ENCODE assay signal across 28 mouse cellular contexts in the genomic region with DNA sequence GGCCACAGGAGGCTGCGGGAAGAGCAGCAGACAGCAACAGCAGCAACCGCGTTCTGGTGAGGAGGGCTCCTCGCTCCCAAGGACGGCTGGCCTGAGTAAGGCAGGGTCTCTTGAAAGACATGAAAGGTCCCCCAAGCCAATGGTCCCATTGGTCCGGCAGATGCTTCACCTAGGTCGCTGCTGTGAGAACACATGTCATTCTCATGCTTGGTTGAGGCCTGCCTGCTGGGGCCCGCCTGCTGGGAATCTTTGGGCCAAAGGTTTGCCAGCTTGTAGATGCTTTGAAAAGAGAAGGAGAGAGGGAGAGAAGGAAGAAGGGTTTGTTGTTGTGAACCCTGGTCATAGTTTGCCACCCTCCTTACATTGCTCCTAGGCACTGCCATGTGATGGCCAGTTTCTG. TPM values are rescaled to one million over a fixed set of nuclear protein-coding genes. Genes with fewer than 3 reads are reported as not detected.
A peak's percentile ranks its signal among the peaks of the same experiment; 100 is the strongest.
DNase-seq lines count a peak whose midpoint lies in the region; ATAC-seq and TF ChIP-seq lines count a peak whose summit lies in the region.
"Had no signal": no experiment of that assay in that cellular context is flagged by ENCODE, and none has a peak within 500 bp of the region (broad histone marks: within the 10 kb centered on the region; RNA-seq: fewer than 3 reads in every experiment).

No protein-coding gene starts in this region.

- peak overlapping the region; percentile 74 for H3K27ac ChIP-seq in cerebellum, adult 2 months (ENCODE audit: insufficient read depth, low read length)
- H3K27ac ChIP-seq in liver, embryonic 12.5 days, result peak overlapping the region; percentile 100
- H3K27ac ChIP-seq in liver, postnatal 0 days (ENCODE audit: low read depth), result no peak overlapping the region
- H3K27ac ChIP-seq in liver, embryonic 16.5 days (ENCODE audit: low read length), result peak overlapping the region; percentile 16; the same call in 1 of the 2 replicates
- H3K27ac ChIP-seq in hindbrain, embryonic 10.5 days, result no peak overlapping the region
- H3K27ac ChIP-seq: embryonic facial prominence, embryonic 15.5 days; forebrain, embryonic 12.5 days; hindbrain, embryonic 12.5 days; hindbrain, postnatal 0 days; intestine, embryonic 15.5 days; kidney, postnatal 0 days; limb, embryonic 12.5 days; liver, embryonic 14.5 days; midbrain, embryonic 13.5 days; neural tube, embryonic 13.5 days had no signal

- ATAC-seq in cerebellum, adult (ENCODE audit: insufficient number of reproducible peaks, low FRiP score, low TSS enrichment), result no peak
- no peak for ATAC-seq in liver, embryonic 12.5 days
- ATAC-seq in liver, postnatal 0 days, result no peak
- no peak for ATAC-seq in liver, embryonic 16.5 days (ENCODE audit: low read depth)
- ATAC-seq: forebrain, postnatal 0 days; hindbrain, postnatal 0 days; intestine, embryonic 15.5 days; midbrain, embryonic 13.5 days; Patski had no signal

- TF ChIP-seq POLR2A in cerebellum, adult 2 months (IDR thresholded peaks at IDR 0.05; ENCODE audit: borderline replicate concordance, insufficient read depth, low read length), result no peak

- no peak for TF ChIP-seq CTCF in cerebellum, adult 2 months (IDR thresholded peaks at IDR 0.05; ENCODE audit: borderline replicate concordance, insufficient read depth, low read depth, low read length)
- no peak for TF ChIP-seq CTCF in liver, postnatal 0 days (IDR thresholded peaks at IDR 0.05; ENCODE audit: low read depth)

- no peak overlapping the region for H3K4me3 ChIP-seq in cerebellum, adult 2 months (replicated peaks; ENCODE audit: insufficient read depth, low read depth, low read length)
- no peak overlapping the region for H3K4me3 ChIP-seq in liver, embryonic 12.5 days
- no peak overlapping the region for H3K4me3 ChIP-seq in liver, postnatal 0 days (ENCODE audit: low read depth, low read length)
- no peak overlapping the region for H3K4me3 ChIP-seq in liver, embryonic 16.5 days (ENCODE audit: low read depth, low read length)
- H3K4me3 ChIP-seq in hindbrain, embryonic 10.5 days, result no peak overlapping the region
- H3K4me3 ChIP-seq: embryonic facial prominence, embryonic 15.5 days; forebrain, embryonic 12.5 days; hindbrain, embryonic 12.5 days; intestine, embryonic 15.5 days; limb, embryonic 12.5 days; midbrain, embryonic 13.5 days; neural tube, embryonic 13.5 days had no signal

- H3K27me3 ChIP-seq in cerebellum, adult 2 months (ENCODE audit: control insufficient read depth, insufficient read depth, low read length), result no peaks in the 10 kb centered on the region
- no peaks in the 10 kb centered on the region for H3K27me3 ChIP-seq in liver, embryonic 12.5 days (replicated peaks)
- no peaks in the 10 kb centered on the region for H3K27me3 ChIP-seq in liver, postnatal 0 days (ENCODE audit: insufficient read depth, low read length)
- H3K27me3 ChIP-seq in liver, embryonic 16.5 days (ENCODE audit: control insufficient read depth, insufficient read depth, low read depth, low read length), result no peaks in the 10 kb centered on the region
- H3K27me3 ChIP-seq in hindbrain, embryonic 10.5 days (ENCODE audit: insufficient read depth, poor library complexity, severe bottlenecking), result no peaks in the 10 kb centered on the region
- H3K27me3 ChIP-seq: embryonic facial prominence, embryonic 15.5 days; forebrain, embryonic 12.5 days; hindbrain, embryonic 12.5 days; intestine, embryonic 15.5 days; limb, embryonic 12.5 days; midbrain, embryonic 13.5 days; neural tube, embryonic 13.5 days had no signal

- DNase-seq in cerebellum, adult 2 months, result peak; percentile 64 to 66
- no peak for DNase-seq in liver, postnatal 0 days
- DNase-seq in cerebellum, postnatal 14 days, result peak; percentile 70 to 71
- no peak for DNase-seq in hindbrain, embryonic 10.5 days (ENCODE audit: low spot score)
- DNase-seq in heart, adult 18-20 months, result no peak
- DNase-seq: adrenal gland, postnatal 10 days; forebrain, postnatal 0 days; gastrocnemius, postnatal 10 days; heart, postnatal 14 days; kidney, adult 2 months; lung, postnatal 36 days had no signal

- H3K4me2 ChIP-seq in liver, embryonic 12.5 days, result no peak overlapping the region
- H3K4me2 ChIP-seq in liver, postnatal 0 days (ENCODE audit: low read depth, low read length), result no peak overlapping the region
- H3K4me2 ChIP-seq in liver, embryonic 16.5 days (ENCODE audit: low read depth, low read length), result no peak overlapping the region
- H3K4me2 ChIP-seq: embryonic facial prominence, embryonic 15.5 days; forebrain, embryonic 12.5 days; hindbrain, embryonic 12.5 days; intestine, embryonic 15.5 days; limb, embryonic 12.5 days; midbrain, embryonic 13.5 days; neural tube, embryonic 13.5 days had no signal

- 17% methylated on average over 8 of the region's 8 CpGs for WGBS in cerebellum, adult 2 months
- WGBS in liver, embryonic 12.5 days (ENCODE audit: insufficient replicate concordance), result 82% methylated on average over 8 of the region's 8 CpGs
- 89% methylated on average over 8 of the region's 8 CpGs for WGBS in liver, postnatal 0 days (ENCODE audit: insufficient replicate concordance)
- WGBS in liver, embryonic 16.5 days (ENCODE audit: insufficient replicate concordance), result 88% methylated on average over 8 of the region's 8 CpGs
- WGBS in hindbrain, embryonic 10.5 days, result 78% methylated on average over 8 of the region's 8 CpGs

- TF ChIP-seq EP300 in liver, postnatal 0 days (IDR thresholded peaks at IDR 0.05; ENCODE audit: low read depth), result no peak

- peaks cover 53% of the 10 kb centered on the region for H3K36me3 ChIP-seq in liver, embryonic 12.5 days
- H3K36me3 ChIP-seq in liver, postnatal 0 days (replicated peaks; ENCODE audit: insufficient read depth, low read length), result no peaks in the 10 kb centered on the region
- 0 out of 2 replicates have a peak, but pooled peaks cover 3% of the 10 kb centered on the region for H3K36me3 ChIP-seq in liver, embryonic 16.5 days (ENCODE audit: control insufficient read depth, insufficient read depth)
- peaks cover 26% of the 10 kb centered on the region; the same call in 1 of the 2 replicates for H3K36me3 ChIP-seq in hindbrain, embryonic 10.5 days
- H3K36me3 ChIP-seq: embryonic facial prominence, embryonic 15.5 days; intestine, embryonic 15.5 days; limb, embryonic 12.5 days had no signal

- H3K9ac ChIP-seq in liver, embryonic 12.5 days, result 0 out of 2 replicates have a peak overlapping the region, but pooled peaks have one; percentile 2
- no peak overlapping the region for H3K9ac ChIP-seq in liver, postnatal 0 days (replicated peaks)
- no peak overlapping the region for H3K9ac ChIP-seq in liver, embryonic 16.5 days (ENCODE audit: low read depth, low read length)
- H3K9ac ChIP-seq: embryonic facial prominence, embryonic 15.5 days; forebrain, embryonic 12.5 days; forebrain, postnatal 0 days; hindbrain, embryonic 12.5 days; intestine, embryonic 15.5 days; limb, embryonic 12.5 days; liver, embryonic 14.5 days; neural tube, embryonic 13.5 days had no signal

- peaks cover 49% of the 10 kb centered on the region for H3K4me1 ChIP-seq in cerebellum, adult 2 months (ENCODE audit: control insufficient read depth, insufficient read depth, low read length)
- peaks cover 77% of the 10 kb centered on the region for H3K4me1 ChIP-seq in liver, embryonic 12.5 days
- H3K4me1 ChIP-seq in liver, postnatal 0 days (ENCODE audit: insufficient read depth), result peaks cover 26% of the 10 kb centered on the region
- H3K4me1 ChIP-seq in liver, embryonic 16.5 days (ENCODE audit: control insufficient read depth, low read depth, low read length), result peaks cover 45% of the 10 kb centered on the region
- peaks cover 35% of the 10 kb centered on the region for H3K4me1 ChIP-seq in hindbrain, embryonic 10.5 days (replicated peaks)

- no peaks in the 10 kb centered on the region for H3K9me3 ChIP-seq in liver, embryonic 12.5 days (replicated peaks)
- no peaks in the 10 kb centered on the region for H3K9me3 ChIP-seq in liver, postnatal 0 days (ENCODE audit: low read length)
- H3K9me3 ChIP-seq in liver, embryonic 16.5 days (replicated peaks; ENCODE audit: control insufficient read depth, low read length), result no peaks in the 10 kb centered on the region
- H3K9me3 ChIP-seq in hindbrain, embryonic 10.5 days, result no peaks in the 10 kb centered on the region
- H3K9me3 ChIP-seq: embryonic facial prominence, embryonic 15.5 days; forebrain, embryonic 12.5 days; hindbrain, embryonic 12.5 days; intestine, embryonic 15.5 days; limb, embryonic 12.5 days; midbrain, embryonic 13.5 days; neural tube, embryonic 13.5 days had no signal

RNA-seq across cellular contexts. Expression of a gene that starts 5.2 kb away (rescaled TPM):
- polyA plus RNA-seq in cerebellum, adult 2 months (2012; rRNA removed), result 69.6 and 83.5 TPM in 2 replicates
- 199 and 215 TPM in 2 replicates for polyA plus RNA-seq in liver, embryonic 12.5 days (2016; fragmentation: Nextera tagmentation; extraction: Ambion mirVana)
- polyA plus RNA-seq in liver, postnatal 0 days (2015; fragmentation: Nextera tagmentation; extraction: Ambion mirVana), result 67.7 and 75.2 TPM in 2 replicates
- polyA plus RNA-seq in liver, embryonic 16.5 days (2015; fragmentation: Nextera tagmentation; extraction: Ambion mirVana), result 167 and 172 TPM in 2 replicates
- 77.0 and 83.8 TPM in 2 replicates for polyA plus RNA-seq in hindbrain, embryonic 10.5 days (2016; fragmentation: Nextera tagmentation; extraction: Ambion mirVana)
- total RNA-seq in heart, adult 18-20 months (2021), result 10 to 100 TPM; 37.4 to 48.3 TPM

RNA-seq across cellular contexts. Expression of a gene that starts 16.5 kb away (rescaled TPM):
- 184 and 213 TPM in 2 replicates for polyA plus RNA-seq in cerebellum, adult 2 months (2012; rRNA removed)
- polyA plus RNA-seq in liver, embryonic 12.5 days (2016; fragmentation: Nextera tagmentation; extraction: Ambion mirVana), result 96.6 and 101 TPM in 2 replicates
- 45.2 and 50.1 TPM in 2 replicates for polyA plus RNA-seq in liver, postnatal 0 days (2015; fragmentation: Nextera tagmentation; extraction: Ambion mirVana)
- 92.7 and 106 TPM in 2 replicates for polyA plus RNA-seq in liver, embryonic 16.5 days (2015; fragmentation: Nextera tagmentation; extraction: Ambion mirVana)
- polyA plus RNA-seq in hindbrain, embryonic 10.5 days (2016; fragmentation: Nextera tagmentation; extraction: Ambion mirVana), result 36.6 and 39.1 TPM in 2 replicates
- total RNA-seq in heart, adult 18-20 months (2021), result 10 to 100 TPM; 83.4 to 86.8 TPM

RNA-seq across cellular contexts. Expression of a gene that starts 19.4 kb away (rescaled TPM):
- 0.13 TPM in 1 of 2 replicates, not detected in the other for polyA plus RNA-seq in cerebellum, adult 2 months (2012; rRNA removed)
- 14.5 and 15.7 TPM in 2 replicates for polyA plus RNA-seq in liver, embryonic 12.5 days (2016; fragmentation: Nextera tagmentation; extraction: Ambion mirVana)
- polyA plus RNA-seq in liver, postnatal 0 days (2015; fragmentation: Nextera tagmentation; extraction: Ambion mirVana), result 81.4 and 93.0 TPM in 2 replicates
- polyA plus RNA-seq in liver, embryonic 16.5 days (2015; fragmentation: Nextera tagmentation; extraction: Ambion mirVana), result 52.5 and 62.0 TPM in 2 replicates
- 0.34 and 0.39 TPM in 2 replicates for polyA plus RNA-seq in hindbrain, embryonic 10.5 days (2016; fragmentation: Nextera tagmentation; extraction: Ambion mirVana)
- under 1 TPM in 1 of 2 experiments, not detected in 1; 0.36 TPM for total RNA-seq in heart, adult 18-20 months (2021)
- total RNA-seq: common myeloid progenitor, adult 5-6 weeks; hindbrain, postnatal 0 days; left cerebral cortex, postnatal 14 days had no signal
- polyA plus RNA-seq: forebrain, postnatal 0 days; heart, embryonic 14.5 days; hindbrain, postnatal 0 days had no signal

RNA-seq across cellular contexts. Expression of a gene that starts 46.7 kb away (rescaled TPM):
- polyA plus RNA-seq in cerebellum, adult 2 months (2012; rRNA removed), result 2.7 TPM in 2 replicates
- polyA plus RNA-seq in liver, embryonic 12.5 days (2016; fragmentation: Nextera tagmentation; extraction: Ambion mirVana), result 2.2 and 2.5 TPM in 2 replicates
- polyA plus RNA-seq in liver, postnatal 0 days (2015; fragmentation: Nextera tagmentation; extraction: Ambion mirVana), result 0.59 and 0.86 TPM in 2 replicates
- 1.6 and 2.1 TPM in 2 replicates for polyA plus RNA-seq in liver, embryonic 16.5 days (2015; fragmentation: Nextera tagmentation; extraction: Ambion mirVana)
- 2.4 and 3.4 TPM in 2 replicates for polyA plus RNA-seq in hindbrain, embryonic 10.5 days (2016; fragmentation: Nextera tagmentation; extraction: Ambion mirVana)
- total RNA-seq in heart, adult 18-20 months (2021), result 1 to 10 TPM; 1.4 to 1.8 TPM

RNA-seq across cellular contexts. Expression of a gene that starts 50.6 kb away (rescaled TPM):
- polyA plus RNA-seq in cerebellum, adult 2 months (2012; rRNA removed), result 16.5 and 28.7 TPM in 2 replicates
- 22.1 and 22.6 TPM in 2 replicates for polyA plus RNA-seq in liver, embryonic 12.5 days (2016; fragmentation: Nextera tagmentation; extraction: Ambion mirVana)
- polyA plus RNA-seq in liver, postnatal 0 days (2015; fragmentation: Nextera tagmentation; extraction: Ambion mirVana), result 12.2 and 12.6 TPM in 2 replicates
- 12.9 and 13.8 TPM in 2 replicates for polyA plus RNA-seq in liver, embryonic 16.5 days (2015; fragmentation: Nextera tagmentation; extraction: Ambion mirVana)
- polyA plus RNA-seq in hindbrain, embryonic 10.5 days (2016; fragmentation: Nextera tagmentation; extraction: Ambion mirVana), result 24.9 and 30.7 TPM in 2 replicates
- total RNA-seq in heart, adult 18-20 months (2021), result 10 to 100 TPM; 10.5 to 10.6 TPM

Comparison
In these comparisons a context has a peak if more than half of its experiments do, and no peak if none do; other contexts are left out.
1. H3K27ac ChIP-seq: peak in cerebellum, adult 2 months (single experiment), liver, embryonic 12.5 days (single experiment) and liver, embryonic 16.5 days (single experiment); none in liver, postnatal 0 days (single experiment) and hindbrain, embryonic 10.5 days (single experiment).
2. DNase-seq: peak in cerebellum, adult 2 months (2 of 2) and cerebellum, postnatal 14 days (2 of 2); none in liver, postnatal 0 days (single experiment), hindbrain, embryonic 10.5 days (single experiment) and heart, adult 18-20 months (0 of 2).
3. RNA of a gene that starts 19.4 kb away (polyA plus RNA-seq): 81.4 to 93.0 TPM in liver, postnatal 0 days, 52.5 to 62.0 TPM in liver, embryonic 16.5 days and 14.5 to 15.7 TPM in liver, embryonic 12.5 days; 0.34 to 0.39 TPM in hindbrain, embryonic 10.5 days and 0.13 TPM in cerebellum, adult 2 months; every median in the first group is over 10 times any median in the second.